Mouse (Mus musculus) ES-E14 (cell line): Measurements from ENCODE around the gene Ergic1.

Experiments used
- MAFK ChIP-seq: IDR thresholded peaks from 2 replicates; pipeline ENCODE4 v1.6.1; 2014; ENCODE audit warnings: mild to moderate bottlenecking, low read depth, low read length, inconsistent platforms; ENCODE audit not compliant: insufficient read depth
- ZNF384 ChIP-seq: IDR thresholded peaks from 2 replicates; pipeline ENCODE4 v1.6.1; 2012; ENCODE audit warnings: low read depth, low read length, inconsistent platforms

GRCm38 (mm10) chr17:26560526-26561289 lies 581 bp upstream of the Ergic1 start:
- TF ChIP-seq ZNF384 (no peak), MAFK (no peak)
